Mouse (Mus musculus) ES-E14 (cell line): ENCODE measurements around the gene Rmnd5b. TPM values are rescaled to one million over a fixed set of nuclear protein-coding genes. Genes with fewer than 3 reads are reported as not detected.

Experiments used
- DNase-seq: peaks from one replicate; pipeline ENCODE4 v3.0.0-alpha.2; 2013; ENCODE audit warnings: low read depth, low spot score
- H3K27ac ChIP-seq: 2 replicates; pipeline ENCODE4 v1.5.1; 2012; ENCODE audit warnings: low read depth, mild to moderate bottlenecking, low read length, moderate library complexity, mixed read lengths; ENCODE audit not compliant: poor library complexity, insufficient read depth, severe bottlenecking
- H3K36me3 ChIP-seq: 2 replicates; pipeline ENCODE4 v1.6.1; 2012; ENCODE audit warnings: mild to moderate bottlenecking, low read length, moderate library complexity, mixed read lengths; ENCODE audit not compliant: control insufficient read depth, poor library complexity, insufficient read depth, severe bottlenecking
- H3K4me1 ChIP-seq, 2 experiments: fragments of 150-350 bp in 1 of 2; sonication (generic) in 1 of 2; 2 replicates each; pipeline ENCODE4 v1.6.1; 2012; ENCODE audit warnings: low read length in 2 of 2, mild to moderate bottlenecking in 1 of 2, mixed read lengths in 1 of 2; ENCODE audit not compliant: control insufficient read depth in 2 of 2, insufficient read depth in 2 of 2, poor library complexity in 1 of 2
- H3K4me3 ChIP-seq, 2 experiments: fragments of 150-350 bp in 1 of 2; sonication (generic) in 1 of 2; 2 replicates each; pipeline ENCODE4 v1.5.1; 2012; ENCODE audit warnings: low read length in 2 of 2, low read depth in 1 of 2, mild to moderate bottlenecking in 1 of 2, mixed read lengths in 1 of 2; ENCODE audit not compliant: insufficient read depth in 1 of 2, poor library complexity in 1 of 2, severe bottlenecking in 1 of 2
- H3K9ac ChIP-seq: 2 replicates; pipeline ENCODE4 v1.6.1; 2012; ENCODE audit warnings: low read depth, mild to moderate bottlenecking, low read length, mixed read lengths; ENCODE audit not compliant: poor library complexity, insufficient read depth, severe bottlenecking
- H3K9me3 ChIP-seq: fragments of 150-350 bp; sonication (generic); 2 replicates; pipeline ENCODE4 v1.6.1; 2012; ENCODE audit warnings: low read depth, mild to moderate bottlenecking, low read length; ENCODE audit not compliant: control insufficient read depth, insufficient read depth
- CHD2 ChIP-seq: IDR thresholded peaks from 2 replicates; pipeline ENCODE4 v1.6.1; 2014; ENCODE audit warnings: mild to moderate bottlenecking, low read depth, low read length, inconsistent platforms
- HCFC1 ChIP-seq: IDR thresholded peaks from 2 replicates; pipeline ENCODE4 v1.6.1; 2012; ENCODE audit warnings: low read length, inconsistent platforms, borderline replicate concordance; ENCODE audit not compliant: insufficient read depth
- MAFK ChIP-seq: IDR thresholded peaks from 2 replicates; pipeline ENCODE4 v1.6.1; 2014; ENCODE audit warnings: mild to moderate bottlenecking, low read depth, low read length, inconsistent platforms; ENCODE audit not compliant: insufficient read depth
- ZC3H11A ChIP-seq: IDR thresholded peaks from 2 replicates; pipeline ENCODE4 v1.6.1; 2012; ENCODE audit warnings: low read depth, mild to moderate bottlenecking, inconsistent platforms, low read length, borderline replicate concordance
- ZNF384 ChIP-seq: IDR thresholded peaks from 2 replicates; pipeline ENCODE4 v1.6.1; 2012; ENCODE audit warnings: low read depth, low read length, inconsistent platforms
- in situ Hi-C, 2 experiments: fragments of 600-800 bp; cut with MboI; formaldehyde crosslinking; loops; one replicate each; pipeline ENCODE4 v1.15.1; 2025; ENCODE audit warnings: low sequenced_read_pairs in 2 of 2, inconsistent platforms in 1 of 2; ENCODE audit not compliant: unreplicated experiment in 2 of 2
- total RNA-seq: library from RNA; depleted of rRNA; stranded (reverse); fragments of 300-350 nt; gene quantifications from 2 replicates; pipeline ENCODE4 v1.2.3, GENCODE M21; 2012

Gene Rmnd5b
- total RNA-seq, 1 experiment = 41.1 TPM

- Histone ChIP-seq H3K9me3 (no peaks in the 10 kb centered on the region), H3K4me1 (peaks cover 0 to 14% of the 10 kb centered on the region in 2 experiments; a peak in 3 of 4 replicates), H3K4me3 (no peak overlapping the region), H3K9ac (no peak overlapping the region), H3K27ac (no peak overlapping the region), H3K36me3 (peaks cover 31% of the 10 kb centered on the region)
- in situ Hi-C loops = no loop called here
- no peak for DNase-seq
- TF ChIP-seq MAFK (no peak), ZC3H11A (no peak), CHD2 (no peak), HCFC1 (no peak), ZNF384 (no peak)
Observed at GRCm38 (mm10) chr11:51658291-51658690, 22.6 kb upstream of the Rmnd5b start.

- Histone ChIP-seq H3K9me3 (no peaks in the 10 kb centered on the region), H3K27ac (no peak overlapping the region), H3K36me3 (peaks cover 31% of the 10 kb centered on the region), H3K9ac (no peak overlapping the region; the same call in 1 of the 2 replicates), H3K4me3 (no peak overlapping the region), H3K4me1 (peaks cover 0 to 15% of the 10 kb centered on the region in 2 experiments; a peak in 3 of 4 replicates)
- in situ Hi-C loops = no loop called here
- DNase-seq = no peak
- TF ChIP-seq MAFK = no peak
- TF ChIP-seq CHD2 = no peak
- TF ChIP-seq HCFC1 = no peak
- no peak for TF ChIP-seq ZC3H11A
- TF ChIP-seq ZNF384 = no peak
Observed at GRCm38 (mm10) chr11:51656798-51657521, 21.3 kb upstream of the Rmnd5b start.

- in situ Hi-C loops = no loop called here
- no peak overlapping the region for H3K4me3 ChIP-seq
- H3K27ac ChIP-seq = no peak overlapping the region
- no peak for DNase-seq
- no peaks in the 10 kb centered on the region for H3K9me3 ChIP-seq
- H3K9ac ChIP-seq = no peak overlapping the region
- H3K36me3 ChIP-seq = peaks cover 31% of the 10 kb centered on the region
- TF ChIP-seq ZC3H11A (no peak), HCFC1 (no peak), MAFK (no peak), CHD2 (no peak), ZNF384 (no peak)
- peaks cover under 1 to 11% of the 10 kb centered on the region in 2 experiments; a peak in 3 of 4 replicates for H3K4me1 ChIP-seq
Observed at GRCm38 (mm10) chr11:51654891-51655290, 19.2 kb upstream of the Rmnd5b start.

- H3K9me3 ChIP-seq = no peaks in the 10 kb centered on the region
- in situ Hi-C loops = no loop called here
- H3K9ac ChIP-seq = no peak overlapping the region
- no peak overlapping the region for H3K4me3 ChIP-seq
- peaks cover 31% of the 10 kb centered on the region for H3K36me3 ChIP-seq
- no peak for TF ChIP-seq HCFC1
- TF ChIP-seq CHD2 = no peak
- no peak for TF ChIP-seq ZC3H11A
- no peak for TF ChIP-seq ZNF384
- no peak for TF ChIP-seq MAFK
- no peak overlapping the region for H3K27ac ChIP-seq
- DNase-seq = no peak
- H3K4me1 ChIP-seq = peaks cover 1 to 9% of the 10 kb centered on the region in 2 experiments; a peak in 3 of 4 replicates
Observed at GRCm38 (mm10) chr11:51653736-51654135, 18.0 kb upstream of the Rmnd5b start.
